Mouse (Mus musculus) liver, embryonic 12.5 days (tissue): ENCODE measurements around the gene Nae1. TPM values are rescaled to one million over a fixed set of nuclear protein-coding genes. Genes with fewer than 3 reads are reported as not detected.
"Not testable (repeated sequence)": the region's sequence is repeated elsewhere in the genome, so short reads cannot be mapped to it uniquely, and the experiment has no call there.

Experiments
- ATAC-seq: fragments of 200-750 bp; cut with Nextera tagmentation; 2 replicates; pipeline ENCODE4 v1.8.0; 2017; ENCODE audit warnings: moderate number of reproducible peaks, mild to moderate bottlenecking, moderate library complexity
- H3K27ac ChIP-seq: fragments of 300-500 bp; sonication (generic); 2 replicates; pipeline ENCODE4 v1.5.1; 2016; ENCODE audit warnings: mild to moderate bottlenecking
- H3K27me3 ChIP-seq: fragments of 300-500 bp; sonication (generic); replicated peaks from 2 replicates; pipeline ENCODE4 v1.6.1; 2016; ENCODE audit warnings: mild to moderate bottlenecking, moderate library complexity
- H3K36me3 ChIP-seq: fragments of 300-500 bp; sonication (generic); 2 replicates; pipeline ENCODE4 v1.6.1; 2016; ENCODE audit warnings: mild to moderate bottlenecking, moderate library complexity
- H3K4me1 ChIP-seq: fragments of 300-500 bp; sonication (generic); 2 replicates; pipeline ENCODE4 v1.6.1; 2016
- H3K4me2 ChIP-seq: fragments of 300-500 bp; sonication (generic); 2 replicates; pipeline ENCODE4 v1.6.1; 2016; ENCODE audit warnings: mild to moderate bottlenecking, moderate library complexity
- H3K4me3 ChIP-seq: fragments of 300-500 bp; sonication (generic); 2 replicates; pipeline ENCODE4 v1.5.1; 2016; ENCODE audit warnings: mild to moderate bottlenecking, moderate library complexity
- H3K9ac ChIP-seq: fragments of 300-500 bp; sonication (generic); 2 replicates; pipeline ENCODE4 v1.6.1; 2016; ENCODE audit warnings: mild to moderate bottlenecking, moderate library complexity
- H3K9me3 ChIP-seq: fragments of 300-500 bp; sonication (generic); replicated peaks from 2 replicates; pipeline ENCODE4 v1.6.1; 2016; ENCODE audit warnings: mild to moderate bottlenecking, moderate library complexity
- WGBS: fragments of 180-500 bp; shearing (Covaris S2); methylation state at CpG from one replicate; pipeline ENCODE4 v1.1.7; 2016; ENCODE audit not compliant: insufficient replicate concordance; 5-methylcytosine and 5-hydroxymethylcytosine counted together
- polyA plus RNA-seq: library from polyadenylated mRNA; unstranded; fragments of >200 nt; fragmentation: Nextera tagmentation; extraction: Ambion mirVana; gene quantifications from 2 replicates; pipeline ENCODE4 v1.2.1, GENCODE M21; 2016

Gene Nae1
- 47.5 and 48.8 TPM in 2 replicates for polyA plus RNA-seq

DNA sequence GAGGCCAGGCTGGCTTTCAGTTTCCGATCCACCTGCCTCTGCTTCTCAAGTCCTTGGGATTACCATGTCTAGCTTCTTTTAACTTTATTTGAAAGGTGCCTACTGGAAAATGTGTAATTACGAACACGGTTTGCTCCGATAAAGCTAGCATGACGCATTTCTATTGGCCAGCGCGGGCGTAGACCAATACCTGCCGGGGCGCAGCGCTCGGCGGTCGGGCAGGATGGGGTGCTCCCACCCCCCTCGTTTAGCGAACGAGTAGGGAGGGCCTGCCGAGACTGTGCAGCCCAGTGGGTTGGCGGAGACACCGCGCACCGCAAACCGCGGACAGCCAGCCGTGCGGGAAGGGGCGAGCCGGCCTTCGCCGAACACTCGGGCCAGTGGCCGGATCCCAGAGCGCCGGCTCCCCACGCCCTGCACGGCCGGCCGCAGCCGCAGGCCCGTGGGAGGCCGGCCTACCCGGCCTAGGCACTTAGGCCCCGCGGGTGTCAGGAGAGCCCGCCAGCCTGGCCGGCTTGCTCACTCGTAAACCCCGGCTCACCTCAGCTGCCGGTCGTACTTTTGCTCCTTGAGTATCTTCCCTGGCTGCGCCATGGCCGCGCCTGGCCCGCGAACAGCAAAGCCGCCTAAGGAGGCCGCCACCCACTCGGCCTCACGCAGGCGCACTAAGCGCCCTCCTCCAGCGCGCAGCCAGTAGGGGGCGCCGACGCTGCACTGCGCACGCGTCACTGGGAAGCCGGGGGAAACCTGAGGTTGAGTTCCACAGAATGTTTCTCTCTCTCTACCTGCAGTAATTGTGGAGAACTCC is at the start of gene Nae1, which contains the start of gene Car7:
Gene Nae1, minus strand, starts transcription at position 667 of the 808 bp plus-strand sequence.
Gene Car7, plus strand, starts transcription at position 719 of the 808 bp plus-strand sequence.
- Histone ChIP-seq H3K9ac (peak within 1 kb of the TSS; percentile 90), H3K36me3 (peaks cover 15% of the 10 kb centered on the region), H3K27me3 (peaks cover 17% of the 10 kb centered on the region), H3K4me1 (peaks cover 32% of the 10 kb centered on the region), H3K9me3 (no peaks in the 10 kb centered on the region), H3K27ac (peak within 1 kb of the TSS; percentile 78), H3K4me3 (peak within 1 kb of the TSS; percentile 93), H3K4me2 (peak within 1 kb of the TSS; percentile 78)
- peak; percentile 97 for ATAC-seq
- 1% methylated on average over 70 of the region's 70 CpGs for WGBS

GRCm38 (mm10) chr8:104577606-104578005 is 43.2 kb upstream of the Nae1 start:
- H3K4me2 ChIP-seq, H3K9me3 ChIP-seq, H3K4me1 ChIP-seq, H3K4me3 ChIP-seq, H3K36me3 ChIP-seq, H3K27me3 ChIP-seq, H3K27ac ChIP-seq, ATAC-seq, H3K9ac ChIP-seq: not testable (repeated sequence)
- WGBS: 66% methylated on average over 17 of the region's 17 CpGs

GRCm38 (mm10) chr8:104576820-104577219 is 42.4 kb upstream of the Nae1 start:
- no peaks in the 10 kb centered on the region for H3K4me1 ChIP-seq
- H3K36me3 ChIP-seq: no peaks in the 10 kb centered on the region
- no peak overlapping the region for H3K27ac ChIP-seq
- H3K4me2 ChIP-seq: no peak overlapping the region
- H3K9ac ChIP-seq: no peak overlapping the region
- H3K27me3 ChIP-seq: 0 out of 2 replicates have a peak, but pooled peaks cover 4% of the 10 kb centered on the region
- no peak overlapping the region for H3K4me3 ChIP-seq
- no peak for ATAC-seq
- WGBS: 74% methylated on average over 3 of the region's 3 CpGs
- H3K9me3 ChIP-seq: no peaks in the 10 kb centered on the region

- H3K4me2 ChIP-seq: peak overlapping the region; percentile 95
- H3K27me3 ChIP-seq: 0 out of 2 replicates have a peak, but pooled peaks cover 4% of the 10 kb centered on the region
- no peaks in the 10 kb centered on the region for H3K36me3 ChIP-seq
- peak; percentile 70 for ATAC-seq
- H3K4me1 ChIP-seq: peaks cover 13% of the 10 kb centered on the region
- H3K9ac ChIP-seq: peak overlapping the region; percentile 61
- peak overlapping the region; percentile 62 for H3K4me3 ChIP-seq
- WGBS: 2% methylated on average over 26 of the region's 26 CpGs
- H3K9me3 ChIP-seq: no peaks in the 10 kb centered on the region
- no peak overlapping the region for H3K27ac ChIP-seq
Measured at GRCm38 (mm10) chr8:104570436-104571343, 36.3 kb upstream of the Nae1 start.

DNA sequence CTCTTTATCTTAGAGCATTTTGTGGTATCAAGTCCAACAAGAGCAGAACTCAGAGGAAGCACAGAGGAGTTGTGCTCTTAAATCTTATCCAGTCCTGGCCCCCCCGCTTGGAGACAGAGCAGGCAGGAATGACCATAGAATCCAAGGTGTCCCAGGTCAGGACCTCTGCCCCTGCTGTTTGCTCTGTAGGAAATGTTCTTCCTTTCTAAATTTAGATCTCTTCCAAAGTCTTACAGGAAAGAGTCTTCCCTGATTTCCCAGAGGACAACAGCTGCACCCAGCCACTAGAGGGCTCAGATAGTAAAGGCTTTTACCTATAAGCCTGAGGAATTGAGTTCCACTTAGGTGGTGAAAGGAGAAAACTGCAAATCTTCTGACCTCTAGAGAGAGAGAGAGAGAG is 35.1 kb upstream of the Nae1 start:
- WGBS: 53% methylated on average over 1 of the region's 1 CpGs

DNA sequence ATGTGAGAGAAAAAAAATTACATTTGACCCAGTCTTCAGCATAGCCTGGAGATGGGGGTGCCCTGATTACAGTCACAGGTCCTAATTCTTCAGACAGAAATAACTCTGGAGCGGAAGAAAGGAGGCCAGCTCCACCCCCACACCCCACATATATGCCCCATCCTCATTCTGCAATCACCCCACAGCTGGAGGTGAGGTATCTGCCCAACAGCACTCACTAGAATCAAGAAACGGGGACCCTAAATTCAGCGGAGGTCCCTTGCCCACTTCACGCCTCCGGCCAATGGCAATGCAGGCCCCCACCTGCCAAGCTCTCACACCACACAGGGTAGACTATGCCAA is 31.0 kb upstream of the Nae1 start:
- Histone ChIP-seq H3K27me3 (no peaks in the 10 kb centered on the region), H3K4me3 (no peak overlapping the region), H3K4me1 (peaks cover 7% of the 10 kb centered on the region), H3K36me3 (no peaks in the 10 kb centered on the region), H3K27ac (no peak overlapping the region), H3K4me2 (no peak overlapping the region), H3K9me3 (no peaks in the 10 kb centered on the region), H3K9ac (no peak overlapping the region)
- 73% methylated on average over 5 of the region's 5 CpGs for WGBS
- peak; percentile 14 for ATAC-seq

More for the DNA sequence above, 35.1 kb upstream of the Nae1 start:
- no peak for ATAC-seq
- Histone ChIP-seq H3K4me2 (no peak overlapping the region), H3K36me3 (no peaks in the 10 kb centered on the region), H3K4me3 (no peak overlapping the region), H3K9ac (no peak overlapping the region), H3K9me3 (no peaks in the 10 kb centered on the region), H3K27me3 (0 out of 2 replicates have a peak, but pooled peaks cover 4% of the 10 kb centered on the region), H3K27ac (no peak overlapping the region), H3K4me1 (peaks cover 16% of the 10 kb centered on the region)

- Histone ChIP-seq H3K27me3 (no peaks in the 10 kb centered on the region), H3K9me3 (no peaks in the 10 kb centered on the region), H3K36me3 (no peaks in the 10 kb centered on the region), H3K4me2 (peak overlapping the region; percentile 47), H3K4me1 (0 out of 2 replicates have a peak, but pooled peaks cover 5% of the 10 kb centered on the region), H3K27ac (no peak overlapping the region), H3K9ac (no peak overlapping the region), H3K4me3 (no peak overlapping the region)
- peak; percentile 88 for ATAC-seq
- WGBS: 14% methylated on average over 22 of the region's 22 CpGs
Measured at GRCm38 (mm10) chr8:104564633-104565456, 30.4 kb upstream of the Nae1 start.

GRCm38 (mm10) chr8:104560731-104561130 is 26.3 kb upstream of the Nae1 start:
- H3K4me1 ChIP-seq: 0 out of 2 replicates have a peak, but pooled peaks cover 5% of the 10 kb centered on the region
- H3K27me3 ChIP-seq: peaks cover 10% of the 10 kb centered on the region
- H3K9ac ChIP-seq: no peak overlapping the region
- no peak overlapping the region for H3K4me3 ChIP-seq
- H3K36me3 ChIP-seq: no peaks in the 10 kb centered on the region
- H3K27ac ChIP-seq: no peak overlapping the region
- H3K4me2 ChIP-seq: no peak overlapping the region
- no peaks in the 10 kb centered on the region for H3K9me3 ChIP-seq
- ATAC-seq: no peak

DNA sequence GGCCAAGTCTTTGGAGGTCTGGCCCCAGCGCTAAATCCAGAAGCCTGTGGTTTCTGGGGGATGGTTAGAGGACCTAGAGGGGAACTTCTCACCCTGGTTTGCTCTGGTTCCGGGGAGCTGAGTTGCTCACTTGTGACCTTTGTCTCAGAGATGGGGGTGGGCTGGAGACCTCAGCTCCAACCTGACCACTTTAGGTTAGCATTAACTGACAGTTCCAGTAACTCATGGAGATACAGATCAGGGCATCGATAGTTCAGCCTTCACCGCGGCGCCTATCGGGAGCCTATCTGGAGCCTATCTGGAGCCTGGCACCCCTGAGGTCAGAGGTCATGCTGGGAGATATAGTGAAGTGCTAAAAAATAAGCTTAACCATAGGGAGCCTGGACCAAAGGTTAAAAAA is 22.8 kb upstream of the Nae1 start:
- peak; percentile 60; the same call in 1 of the 2 replicates for ATAC-seq
- Histone ChIP-seq H3K36me3 (no peaks in the 10 kb centered on the region), H3K9ac (no peak overlapping the region), H3K27me3 (peaks cover 32% of the 10 kb centered on the region), H3K27ac (no peak overlapping the region), H3K4me3 (no peak overlapping the region), H3K4me1 (no peaks in the 10 kb centered on the region), H3K9me3 (no peaks in the 10 kb centered on the region), H3K4me2 (no peak overlapping the region)
- WGBS: 40% methylated on average over 7 of the region's 7 CpGs

GRCm38 (mm10) chr8:104555191-104555590 is 20.8 kb upstream of the Nae1 start:
- no peaks in the 10 kb centered on the region for H3K4me1 ChIP-seq
- no peak overlapping the region for H3K9ac ChIP-seq
- peaks cover 32% of the 10 kb centered on the region for H3K27me3 ChIP-seq
- WGBS: 71% methylated on average over 4 of the region's 4 CpGs
- ATAC-seq: no peak
- H3K9me3 ChIP-seq: no peaks in the 10 kb centered on the region
- H3K27ac ChIP-seq: no peak overlapping the region
- H3K4me3 ChIP-seq: no peak overlapping the region
- no peak overlapping the region for H3K4me2 ChIP-seq
- no peaks in the 10 kb centered on the region for H3K36me3 ChIP-seq

- Histone ChIP-seq H3K36me3 (no peaks in the 10 kb centered on the region), H3K9ac (no peak overlapping the region), H3K4me3 (no peak overlapping the region), H3K27ac (no peak overlapping the region), H3K27me3 (peaks cover 68% of the 10 kb centered on the region), H3K4me2 (no peak overlapping the region), H3K4me1 (peaks cover 15% of the 10 kb centered on the region), H3K9me3 (no peaks in the 10 kb centered on the region)
- no peak for ATAC-seq
- WGBS: 71% methylated on average over 8 of the region's 8 CpGs
Measured at GRCm38 (mm10) chr8:104543440-104544045, 9.1 kb upstream of the Nae1 start.
